Mouse (Mus musculus): Measurements from ENCODE around the gene Uqcrh.

GRCm38 (mm10) chr4:116123602-116124519 lies 49.0 kb upstream of the Uqcrh start, which contains the start of the genes Rad54l and Pomgnt1:
- TF ChIP-seq CTCF (IDR thresholded peaks at IDR 0.05; ENCODE audit: insufficient read depth, low read depth, low read length), result no peak
- TF ChIP-seq POLR2A (IDR thresholded peaks at IDR 0.05; ENCODE audit: insufficient read depth, low read depth, low read length), result 0 out of 2 replicates have a peak, but pooled peaks have one; percentile 44

Measured in olfactory bulb, adult 2 months (tissue).